Mouse (Mus musculus): ENCODE data around the gene Scyl1. TPM values are rescaled to one million over a fixed set of nuclear protein-coding genes. Genes with fewer than 3 reads are reported as not detected.
A peak's percentile ranks its signal among the peaks of the same experiment; 100 is the strongest.

Gene Scyl1
- polyA plus RNA-seq, 1 experiment from 2014 or later: 66.9 TPM

- no peak for ATAC-seq (replicated peaks)
- Histone ChIP-seq H3K27me3 (no peaks in the 10 kb centered on the region), H3K4me1 (peaks cover 56% of the 10 kb centered on the region), H3K4me2 (replicated peaks) (no peak overlapping the region), H3K9ac (replicated peaks) (no peak overlapping the region), H3K27ac (replicated peaks) (peak overlapping the region; percentile 96), H3K4me3 (no peak overlapping the region), H3K9me3 (no peaks in the 10 kb centered on the region), H3K36me3 (no peaks in the 10 kb centered on the region)
- WGBS: 57% methylated on average over 11 of the region's 11 CpGs
Measured at GRCm38 (mm10) chr19:5810103-5810839, 39.1 kb upstream of the Scyl1 start.

- Histone ChIP-seq H3K27me3 (no peaks in the 10 kb centered on the region), H3K27ac (replicated peaks) (peak overlapping the region; percentile 96), H3K4me1 (peaks cover 60% of the 10 kb centered on the region), H3K4me2 (replicated peaks) (no peak overlapping the region), H3K36me3 (no peaks in the 10 kb centered on the region), H3K9me3 (no peaks in the 10 kb centered on the region), H3K4me3 (no peak overlapping the region), H3K9ac (replicated peaks) (no peak overlapping the region)
- 56% methylated on average over 7 of the region's 7 CpGs for WGBS
- no peak for ATAC-seq (replicated peaks)
Measured at GRCm38 (mm10) chr19:5809712-5810089, 38.5 kb upstream of the Scyl1 start.

- Histone ChIP-seq H3K27ac (replicated peaks) (peak overlapping the region; percentile 55), H3K36me3 (no peaks in the 10 kb centered on the region), H3K4me2 (replicated peaks) (no peak overlapping the region), H3K9ac (replicated peaks) (no peak overlapping the region), H3K27me3 (no peaks in the 10 kb centered on the region), H3K4me3 (no peak overlapping the region), H3K9me3 (no peaks in the 10 kb centered on the region), H3K4me1 (peaks cover 66% of the 10 kb centered on the region)
- ATAC-seq (replicated peaks): no peak
- WGBS: 66% methylated on average over 14 of the region's 14 CpGs
Measured at GRCm38 (mm10) chr19:5808955-5809711, 37.9 kb upstream of the Scyl1 start.

- H3K36me3 ChIP-seq: no peaks in the 10 kb centered on the region
- 54% methylated on average over 3 of the region's 3 CpGs for WGBS
- no peak overlapping the region for H3K4me2 ChIP-seq (replicated peaks)
- no peak for ATAC-seq (replicated peaks)
- no peak overlapping the region for H3K9ac ChIP-seq (replicated peaks)
- no peak overlapping the region for H3K4me3 ChIP-seq
- H3K9me3 ChIP-seq: no peaks in the 10 kb centered on the region
- H3K27ac ChIP-seq (replicated peaks): no peak overlapping the region
- no peaks in the 10 kb centered on the region for H3K27me3 ChIP-seq
- peaks cover 72% of the 10 kb centered on the region for H3K4me1 ChIP-seq
Measured at GRCm38 (mm10) chr19:5807740-5808139, 36.5 kb upstream of the Scyl1 start.

- ATAC-seq (replicated peaks): no peak
- H3K4me2 ChIP-seq (replicated peaks): no peak overlapping the region
- H3K9ac ChIP-seq (replicated peaks): no peak overlapping the region
Measured at GRCm38 (mm10) chr19:5806809-5807205, 35.6 kb upstream of the Scyl1 start.

GRCm38 (mm10) chr19:5806051-5806808 is 35.0 kb upstream of the Scyl1 start:
- Histone ChIP-seq H3K36me3 (no peaks in the 10 kb centered on the region), H3K4me1 (peaks cover 57% of the 10 kb centered on the region), H3K9me3 (no peaks in the 10 kb centered on the region), H3K4me2 (replicated peaks) (no peak overlapping the region), H3K27ac (replicated peaks) (peak overlapping the region; percentile 99), H3K27me3 (no peaks in the 10 kb centered on the region), H3K9ac (replicated peaks) (peak overlapping the region; percentile 6), H3K4me3 (no peak overlapping the region)
- WGBS: 2% methylated on average over 8 of the region's 8 CpGs
- ATAC-seq (replicated peaks): no peak

More at GRCm38 (mm10) chr19:5806809-5807205, 35.6 kb upstream of the Scyl1 start:
- Histone ChIP-seq H3K36me3 (no peaks in the 10 kb centered on the region), H3K9me3 (no peaks in the 10 kb centered on the region), H3K27me3 (no peaks in the 10 kb centered on the region), H3K4me3 (no peak overlapping the region), H3K27ac (replicated peaks) (peak overlapping the region; percentile 99), H3K4me1 (peaks cover 63% of the 10 kb centered on the region)
- WGBS: 25% methylated on average over 6 of the region's 6 CpGs

- no peak for ATAC-seq (replicated peaks)
- no peaks in the 10 kb centered on the region for H3K36me3 ChIP-seq
- H3K27ac ChIP-seq (replicated peaks): peak overlapping the region; percentile 99
- H3K4me1 ChIP-seq: peaks cover 40% of the 10 kb centered on the region
- H3K9me3 ChIP-seq: no peaks in the 10 kb centered on the region
- WGBS: 27% methylated on average over 8 of the region's 8 CpGs
- H3K4me2 ChIP-seq (replicated peaks): peak overlapping the region; percentile 77
- no peaks in the 10 kb centered on the region for H3K27me3 ChIP-seq
- H3K9ac ChIP-seq (replicated peaks): peak overlapping the region; percentile 65
- peak overlapping the region; percentile 84; the same call in 1 of the 2 replicates for H3K4me3 ChIP-seq
Measured at GRCm38 (mm10) chr19:5804371-5804899, 33.2 kb upstream of the Scyl1 start.

GRCm38 (mm10) chr19:5803881-5804279 is 32.7 kb upstream of the Scyl1 start:
- no peaks in the 10 kb centered on the region for H3K36me3 ChIP-seq
- ATAC-seq (replicated peaks): peak; percentile 15
- peak overlapping the region; percentile 77 for H3K4me2 ChIP-seq (replicated peaks)

GRCm38 (mm10) chr19:5803041-5803880 is 32.0 kb upstream of the Scyl1 start:
- peak; percentile 98 for ATAC-seq (replicated peaks)
- WGBS: under 1% methylated on average over 65 of the region's 67 CpGs
- no peaks in the 10 kb centered on the region for H3K27me3 ChIP-seq
- H3K4me3 ChIP-seq: peak overlapping the region; percentile 84
- H3K4me2 ChIP-seq (replicated peaks): peak overlapping the region; percentile 77
- peak overlapping the region; percentile 88 for H3K9ac ChIP-seq (replicated peaks)
- peaks cover 35% of the 10 kb centered on the region for H3K4me1 ChIP-seq
- 0 out of 2 replicates have a peak, but pooled peaks cover 4% of the 10 kb centered on the region for H3K36me3 ChIP-seq
- no peaks in the 10 kb centered on the region for H3K9me3 ChIP-seq
- H3K27ac ChIP-seq (replicated peaks): peak overlapping the region; percentile 99

More at GRCm38 (mm10) chr19:5803881-5804279, 32.7 kb upstream of the Scyl1 start:
- Histone ChIP-seq H3K4me3 (peak overlapping the region; percentile 84), H3K9ac (replicated peaks) (peak overlapping the region; percentile 65), H3K9me3 (no peaks in the 10 kb centered on the region), H3K4me1 (peaks cover 36% of the 10 kb centered on the region), H3K27ac (replicated peaks) (peak overlapping the region; percentile 99), H3K27me3 (no peaks in the 10 kb centered on the region)
- 0% methylated on average over 16 of the region's 16 CpGs for WGBS

GRCm38 (mm10) chr19:5802787-5803040 is 31.5 kb upstream of the Scyl1 start:
- Histone ChIP-seq H3K9ac (replicated peaks) (peak overlapping the region; percentile 88), H3K4me2 (replicated peaks) (peak overlapping the region; percentile 77), H3K9me3 (no peaks in the 10 kb centered on the region), H3K27ac (replicated peaks) (peak overlapping the region; percentile 99), H3K4me1 (peaks cover 40% of the 10 kb centered on the region), H3K27me3 (no peaks in the 10 kb centered on the region), H3K36me3 (peaks cover 8% of the 10 kb centered on the region; the same call in 1 of the 2 replicates), H3K4me3 (peak overlapping the region; percentile 84)
- ATAC-seq (replicated peaks): no peak
- WGBS: 0% methylated on average over 4 of the region's 4 CpGs
